Mouse (Mus musculus): ENCODE measurements around the gene Hpse2. TPM values are rescaled to one million over a fixed set of nuclear protein-coding genes. Genes with fewer than 3 reads are reported as not detected.

Hpse2 gene
- total RNA-seq, 1 experiment, result 0.27 TPM

GRCm38 (mm10) chr19:42810140-42810539 lies 578.0 kb downstream of the Hpse2 start:
- Histone ChIP-seq H3K9ac (ENCODE audit: insufficient read depth, low read depth, low read length, poor library complexity, severe bottlenecking) (no peak overlapping the region), H3K4me3 (ENCODE audit: insufficient read depth in 1 of 2, low read depth in 1 of 2, low read length in 2 of 2, poor library complexity in 1 of 2, severe bottlenecking in 1 of 2) (no peak overlapping the region), H3K9me3 (ENCODE audit: control insufficient read depth, insufficient read depth, low read depth, low read length) (no peaks in the 10 kb centered on the region), H3K4me1 (ENCODE audit: control insufficient read depth in 2 of 2, insufficient read depth in 2 of 2, low read length in 2 of 2, poor library complexity in 1 of 2) (no peaks in the 10 kb centered on the region), H3K27ac (ENCODE audit: insufficient read depth, low read depth, low read length, poor library complexity, severe bottlenecking) (no peak overlapping the region), H3K36me3 (ENCODE audit: control insufficient read depth, insufficient read depth, low read length, poor library complexity, severe bottlenecking) (no peaks in the 10 kb centered on the region)
- DNase-seq (ENCODE audit: low read depth, low spot score), result no peak
- no peak for TF ChIP-seq CHD2 (IDR thresholded peaks at IDR 0.05; ENCODE audit: low read depth, low read length)
- TF ChIP-seq ZC3H11A (IDR thresholded peaks at IDR 0.05; ENCODE audit: borderline replicate concordance, low read depth, low read length), result no peak
- no peak for TF ChIP-seq HCFC1 (IDR thresholded peaks at IDR 0.05; ENCODE audit: borderline replicate concordance, insufficient read depth, low read length)
- no peak for TF ChIP-seq MAFK (IDR thresholded peaks at IDR 0.05; ENCODE audit: insufficient read depth, low read depth, low read length)
- no peak for TF ChIP-seq ZNF384 (IDR thresholded peaks at IDR 0.05; ENCODE audit: low read depth, low read length)
- in situ Hi-C loops (cut with MboI; ENCODE audit: low sequenced_read_pairs in 2 of 2, unreplicated experiment in 2 of 2), result loop anchor here in 1 of 2 experiments (25.0 kb wide), 1 partner anchor 602 kb away; no protein-coding TSS in a partner anchor

- no peak for DNase-seq (ENCODE audit: low read depth, low spot score)
- in situ Hi-C loops (cut with MboI; ENCODE audit: low sequenced_read_pairs in 2 of 2, unreplicated experiment in 2 of 2), result loop anchor here in 1 of 2 experiments (25.0 kb wide), 1 partner anchor 603 kb away; no protein-coding TSS in a partner anchor
- H3K9me3 ChIP-seq (ENCODE audit: control insufficient read depth, insufficient read depth, low read depth, low read length), result no peaks in the 10 kb centered on the region
- no peaks in the 10 kb centered on the region for H3K36me3 ChIP-seq (ENCODE audit: control insufficient read depth, insufficient read depth, low read length, poor library complexity, severe bottlenecking)
- H3K9ac ChIP-seq (ENCODE audit: insufficient read depth, low read depth, low read length, poor library complexity, severe bottlenecking), result no peak overlapping the region
- H3K27ac ChIP-seq (ENCODE audit: insufficient read depth, low read depth, low read length, poor library complexity, severe bottlenecking), result no peak overlapping the region
- TF ChIP-seq MAFK (IDR thresholded peaks at IDR 0.05; ENCODE audit: insufficient read depth, low read depth, low read length) (no peak), ZNF384 (IDR thresholded peaks at IDR 0.05; ENCODE audit: low read depth, low read length) (no peak), CHD2 (IDR thresholded peaks at IDR 0.05; ENCODE audit: low read depth, low read length) (no peak), HCFC1 (IDR thresholded peaks at IDR 0.05; ENCODE audit: borderline replicate concordance, insufficient read depth, low read length) (no peak), ZC3H11A (IDR thresholded peaks at IDR 0.05; ENCODE audit: borderline replicate concordance, low read depth, low read length) (no peak)
- H3K4me1 ChIP-seq (ENCODE audit: control insufficient read depth in 2 of 2, insufficient read depth in 2 of 2, low read length in 2 of 2, poor library complexity in 1 of 2), result no peaks in the 10 kb centered on the region
- H3K4me3 ChIP-seq (ENCODE audit: insufficient read depth in 1 of 2, low read depth in 1 of 2, low read length in 2 of 2, poor library complexity in 1 of 2, severe bottlenecking in 1 of 2), result no peak overlapping the region
Observed at GRCm38 (mm10) chr19:42809491-42809890, 578.7 kb downstream of the Hpse2 start.

GRCm38 (mm10) chr19:42797866-42798265 lies 590.3 kb downstream of the Hpse2 start:
- Histone ChIP-seq H3K4me1 (ENCODE audit: control insufficient read depth in 2 of 2, insufficient read depth in 2 of 2, low read length in 2 of 2, poor library complexity in 1 of 2) (no peaks in the 10 kb centered on the region), H3K36me3 (ENCODE audit: control insufficient read depth, insufficient read depth, low read length, poor library complexity, severe bottlenecking) (no peaks in the 10 kb centered on the region), H3K9me3 (ENCODE audit: control insufficient read depth, insufficient read depth, low read depth, low read length) (no peaks in the 10 kb centered on the region), H3K4me3 (ENCODE audit: insufficient read depth in 1 of 2, low read depth in 1 of 2, low read length in 2 of 2, poor library complexity in 1 of 2, severe bottlenecking in 1 of 2) (no peak overlapping the region), H3K27ac (ENCODE audit: insufficient read depth, low read depth, low read length, poor library complexity, severe bottlenecking) (no peak overlapping the region), H3K9ac (ENCODE audit: insufficient read depth, low read depth, low read length, poor library complexity, severe bottlenecking) (no peak overlapping the region)
- no peak for DNase-seq (ENCODE audit: low read depth, low spot score)
- no peak for TF ChIP-seq CHD2 (IDR thresholded peaks at IDR 0.05; ENCODE audit: low read depth, low read length)
- TF ChIP-seq HCFC1 (IDR thresholded peaks at IDR 0.05; ENCODE audit: borderline replicate concordance, insufficient read depth, low read length), result no peak
- no peak for TF ChIP-seq ZC3H11A (IDR thresholded peaks at IDR 0.05; ENCODE audit: borderline replicate concordance, low read depth, low read length)
- no peak for TF ChIP-seq MAFK (IDR thresholded peaks at IDR 0.05; ENCODE audit: insufficient read depth, low read depth, low read length)
- no peak for TF ChIP-seq ZNF384 (IDR thresholded peaks at IDR 0.05; ENCODE audit: low read depth, low read length)
- in situ Hi-C loops (cut with MboI; ENCODE audit: low sequenced_read_pairs in 2 of 2, unreplicated experiment in 2 of 2), result loop anchor here in 1 of 2 experiments (10.0 kb wide), 2 partner anchors 507 to 607 kb away; no protein-coding TSS in a partner anchor

- in situ Hi-C loops (cut with MboI; ENCODE audit: low sequenced_read_pairs in 2 of 2, unreplicated experiment in 2 of 2), result loop anchor here in 1 of 2 experiments (10.0 kb wide), 2 partner anchors 509 to 609 kb away; no protein-coding TSS in a partner anchor
- no peak for TF ChIP-seq ZNF384 (IDR thresholded peaks at IDR 0.05; ENCODE audit: low read depth, low read length)
- no peak for TF ChIP-seq MAFK (IDR thresholded peaks at IDR 0.05; ENCODE audit: insufficient read depth, low read depth, low read length)
- TF ChIP-seq CHD2 (IDR thresholded peaks at IDR 0.05; ENCODE audit: low read depth, low read length), result no peak
- TF ChIP-seq HCFC1 (IDR thresholded peaks at IDR 0.05; ENCODE audit: borderline replicate concordance, insufficient read depth, low read length), result no peak
- TF ChIP-seq ZC3H11A (IDR thresholded peaks at IDR 0.05; ENCODE audit: borderline replicate concordance, low read depth, low read length), result no peak
- H3K4me3 ChIP-seq (ENCODE audit: insufficient read depth in 1 of 2, low read depth in 1 of 2, low read length in 2 of 2, poor library complexity in 1 of 2, severe bottlenecking in 1 of 2), result peak overlapping the region in 1 of 2 experiments; percentile 74; a peak in 2 of 4 replicates
- no peaks in the 10 kb centered on the region for H3K9me3 ChIP-seq (ENCODE audit: control insufficient read depth, insufficient read depth, low read depth, low read length)
- DNase-seq (ENCODE audit: low read depth, low spot score), result no peak
- no peak overlapping the region for H3K27ac ChIP-seq (ENCODE audit: insufficient read depth, low read depth, low read length, poor library complexity, severe bottlenecking)
- no peak overlapping the region for H3K9ac ChIP-seq (ENCODE audit: insufficient read depth, low read depth, low read length, poor library complexity, severe bottlenecking)
- H3K36me3 ChIP-seq (ENCODE audit: control insufficient read depth, insufficient read depth, low read length, poor library complexity, severe bottlenecking), result no peaks in the 10 kb centered on the region
- no peaks in the 10 kb centered on the region for H3K4me1 ChIP-seq (ENCODE audit: control insufficient read depth in 2 of 2, insufficient read depth in 2 of 2, low read length in 2 of 2, poor library complexity in 1 of 2)
Observed at GRCm38 (mm10) chr19:42795801-42796200, 592.4 kb downstream of the Hpse2 start.
